Mouse (Mus musculus): Measurements from ENCODE around the gene Dynll1. TPM values are rescaled to one million over a fixed set of nuclear protein-coding genes. Genes with fewer than 3 reads are reported as not detected.

Dynll1 gene
- total and polyA plus RNA-seq, 3 experiments = 561 to 740 (median 736) TPM

DNA sequence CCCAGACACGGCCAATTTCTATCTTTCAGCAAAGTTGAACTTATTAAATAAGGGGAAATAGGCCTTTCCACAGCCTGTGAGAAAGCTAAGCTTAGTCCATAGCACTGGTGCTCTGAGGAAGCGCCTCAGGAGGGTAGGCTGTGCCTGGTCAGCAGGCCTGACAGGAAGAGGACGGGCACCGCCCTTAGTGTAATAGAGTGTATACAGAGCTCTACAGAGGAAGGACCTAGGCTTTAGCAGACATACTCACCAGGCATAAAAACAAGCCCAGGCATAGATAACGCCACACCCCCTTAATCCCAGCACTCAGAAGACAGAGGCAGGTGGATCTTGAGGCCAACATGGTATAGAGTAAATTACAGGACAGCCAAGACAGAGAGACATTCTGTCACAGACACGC lies 40.4 kb downstream of the Dynll1 start:
- Histone ChIP-seq H3K4me3 (ENCODE audit: control insufficient read depth in 1 of 2, insufficient read depth in 1 of 2, low read depth in 2 of 2, low read length in 2 of 2) (no peak overlapping the region), H3K9ac (ENCODE audit: control insufficient read depth, low read depth, low read length, poor library complexity, severe bottlenecking) (no peak overlapping the region), H3K9me3 (replicated peaks; ENCODE audit: insufficient read depth, low read length) (no peaks in the 10 kb centered on the region), H3K27ac (ENCODE audit: control insufficient read depth, low read depth, low read length) (no peak overlapping the region), H3K27me3 (ENCODE audit: control insufficient read depth in 1 of 2, insufficient read depth in 2 of 2, low read length in 2 of 2) (no peaks in the 10 kb centered on the region), H3K79me2 (ENCODE audit: control insufficient read depth, insufficient read depth, low read length, poor library complexity) (peaks cover 16% of the 10 kb centered on the region), H3K4me1 (ENCODE audit: control insufficient read depth in 1 of 2, insufficient read depth in 2 of 2, low read length in 2 of 2) (no peaks in the 10 kb centered on the region), H3K36me3 (ENCODE audit: control insufficient read depth in 1 of 2, insufficient read depth in 2 of 2, low read length in 2 of 2) (peaks cover 0 to 12% of the 10 kb centered on the region in 2 experiments; a peak in 2 of 4 replicates)
- TF ChIP-seq USF2 (IDR thresholded peaks at IDR 0.05; ENCODE audit: borderline replicate concordance in 1 of 2, insufficient read depth in 1 of 2, low read depth in 1 of 2, low read length in 2 of 2) (no peak), TCF12 (IDR thresholded peaks at IDR 0.05; ENCODE audit: low read depth, low read length) (no peak), KAT2A (conservative IDR thresholded peaks at IDR 0.05; ENCODE audit: low read depth, low read length) (no peak), POLR2AphosphoS5 (IDR thresholded peaks at IDR 0.05; ENCODE audit: borderline replicate concordance, low read depth, low read length) (no peak), MAX (IDR thresholded peaks at IDR 0.05; ENCODE audit: low read length) (no peak), CHD1 (IDR thresholded peaks at IDR 0.05; ENCODE audit: low read depth, low read length) (no peak), MAFK (IDR thresholded peaks at IDR 0.05; ENCODE audit: borderline replicate concordance, low read depth, low read length) (no peak), RCOR1 (IDR thresholded peaks at IDR 0.05; ENCODE audit: low read depth, low read length) (no peak), ETS1 (IDR thresholded peaks at IDR 0.05; ENCODE audit: low read depth, low read length) (no peak), ELF1 (IDR thresholded peaks at IDR 0.05; ENCODE audit: low read depth, low read length) (no peak), MXI1 (IDR thresholded peaks at IDR 0.05; ENCODE audit: low read depth, low read length) (no peak), HCFC1 (IDR thresholded peaks at IDR 0.05; ENCODE audit: low read depth, low read length) (no peak), ZKSCAN1 (IDR thresholded peaks at IDR 0.05; ENCODE audit: low read depth, low read length) (no peak), GABPA (IDR thresholded peaks at IDR 0.05; ENCODE audit: low read depth, low read length) (no peak), SMC3 (IDR thresholded peaks at IDR 0.05; ENCODE audit: low read depth, low read length) (no peak), SIN3A (IDR thresholded peaks at IDR 0.05; ENCODE audit: low read length) (no peak)
- DNase-seq (ENCODE audit: low read depth, low spot score) = no peak

DNA sequence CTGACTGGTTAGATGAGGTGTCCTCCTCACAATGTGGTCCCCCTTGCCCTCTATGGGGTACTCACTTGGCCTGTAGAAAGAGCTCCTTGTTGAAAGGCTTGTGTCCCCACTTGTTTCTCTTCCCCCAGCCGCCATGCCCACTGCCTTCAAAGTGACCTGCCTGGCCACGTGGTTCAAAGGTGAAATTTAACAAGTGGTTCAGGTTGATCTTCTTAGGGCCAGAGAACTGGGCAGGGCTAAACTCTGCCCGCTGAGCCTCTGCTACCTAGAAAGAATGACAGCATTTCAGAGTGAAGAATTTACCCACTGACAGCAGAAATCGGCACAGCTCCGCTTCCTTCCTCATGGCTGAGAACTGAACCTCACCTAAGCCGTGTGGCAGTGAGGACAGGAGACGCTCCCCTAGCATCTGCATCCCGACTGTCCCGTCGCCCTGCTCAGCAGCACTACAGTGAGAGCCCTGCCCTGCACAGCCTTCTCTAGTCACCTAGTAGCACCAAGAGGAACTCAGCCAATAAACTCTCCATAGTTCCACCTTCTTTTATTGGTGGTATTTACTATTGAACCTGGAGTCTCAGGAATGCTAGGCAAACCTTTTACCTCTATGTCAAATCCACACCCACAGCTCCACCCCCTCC lies 43.8 kb downstream of the Dynll1 start:
- no peak overlapping the region for H3K9ac ChIP-seq (ENCODE audit: control insufficient read depth, low read depth, low read length, poor library complexity, severe bottlenecking)
- H3K9me3 ChIP-seq (replicated peaks; ENCODE audit: insufficient read depth, low read length) = no peaks in the 10 kb centered on the region
- H3K4me3 ChIP-seq (ENCODE audit: control insufficient read depth in 1 of 2, insufficient read depth in 1 of 2, low read depth in 2 of 2, low read length in 2 of 2) = no peak overlapping the region
- H3K36me3 ChIP-seq (ENCODE audit: control insufficient read depth in 1 of 2, insufficient read depth in 2 of 2, low read length in 2 of 2) = peaks cover 0 to 12% of the 10 kb centered on the region in 2 experiments; a peak in 2 of 4 replicates
- DNase-seq (ENCODE audit: low read depth, low spot score) = no peak
- TF ChIP-seq USF2 (IDR thresholded peaks at IDR 0.05; ENCODE audit: borderline replicate concordance in 1 of 2, insufficient read depth in 1 of 2, low read depth in 1 of 2, low read length in 2 of 2) (no peak), KAT2A (conservative IDR thresholded peaks at IDR 0.05; ENCODE audit: low read depth, low read length) (no peak), TCF12 (IDR thresholded peaks at IDR 0.05; ENCODE audit: low read depth, low read length) (no peak), ZKSCAN1 (IDR thresholded peaks at IDR 0.05; ENCODE audit: low read depth, low read length) (no peak), E2F4 (IDR thresholded peaks at IDR 0.05; ENCODE audit: borderline replicate concordance, low read depth, low read length) (no peak)
- H3K27me3 ChIP-seq (ENCODE audit: control insufficient read depth in 1 of 2, insufficient read depth in 2 of 2, low read length in 2 of 2) = no peaks in the 10 kb centered on the region
- H3K79me2 ChIP-seq (ENCODE audit: control insufficient read depth, insufficient read depth, low read length, poor library complexity) = no peaks in the 10 kb centered on the region
- no peak overlapping the region for H3K27ac ChIP-seq (ENCODE audit: control insufficient read depth, low read depth, low read length)
- H3K4me1 ChIP-seq (ENCODE audit: control insufficient read depth in 1 of 2, insufficient read depth in 2 of 2, low read length in 2 of 2) = no peaks in the 10 kb centered on the region

All from MEL (cell line).